Mouse (Mus musculus) right cerebral cortex, adult 18-20 months (tissue): Measurements from ENCODE around the gene Lrrc30.

ENCODE experiments used
- DNase-seq: peaks from one replicate; pipeline ENCODE4 v3.0.0; 2022; ENCODE audit warnings: mixed read lengths

Lrrc30 gene

DNA sequence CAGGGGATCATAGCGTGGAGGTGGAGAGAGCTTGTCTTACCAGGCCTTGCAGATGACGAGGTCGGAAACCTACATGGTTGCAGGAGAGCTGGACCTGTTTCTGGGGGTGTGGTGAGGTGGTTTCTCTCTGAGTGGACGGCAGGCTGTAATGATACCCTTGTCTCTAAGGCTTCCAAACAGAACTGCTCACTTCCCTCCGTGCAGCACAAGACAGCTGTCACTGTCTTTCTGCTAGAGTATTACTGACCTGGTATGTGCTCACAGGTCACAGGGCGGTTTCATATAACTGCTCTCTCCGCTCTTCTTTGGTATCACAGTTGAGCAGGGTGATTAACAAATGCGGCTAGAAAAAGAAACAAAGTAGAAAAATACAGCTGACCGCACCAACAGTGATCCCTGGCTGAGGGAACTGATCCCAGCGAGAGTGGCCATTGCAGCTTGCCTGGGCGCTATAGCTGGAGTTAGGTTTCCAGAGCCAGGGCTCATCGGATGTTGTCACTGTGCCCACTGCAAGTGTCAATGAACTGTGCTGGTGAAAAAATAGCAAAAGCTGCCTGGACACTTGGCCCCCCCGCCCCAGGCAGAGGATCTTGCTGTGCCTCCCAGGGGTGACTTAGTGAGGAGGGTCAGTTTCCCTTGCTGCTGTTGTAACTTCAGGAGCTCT, at the start of gene Lrrc30:
Gene Lrrc30 (minus strand): TSS at position 48 of the 664 bp plus-strand sequence.
- no peak for DNase-seq

DNA sequence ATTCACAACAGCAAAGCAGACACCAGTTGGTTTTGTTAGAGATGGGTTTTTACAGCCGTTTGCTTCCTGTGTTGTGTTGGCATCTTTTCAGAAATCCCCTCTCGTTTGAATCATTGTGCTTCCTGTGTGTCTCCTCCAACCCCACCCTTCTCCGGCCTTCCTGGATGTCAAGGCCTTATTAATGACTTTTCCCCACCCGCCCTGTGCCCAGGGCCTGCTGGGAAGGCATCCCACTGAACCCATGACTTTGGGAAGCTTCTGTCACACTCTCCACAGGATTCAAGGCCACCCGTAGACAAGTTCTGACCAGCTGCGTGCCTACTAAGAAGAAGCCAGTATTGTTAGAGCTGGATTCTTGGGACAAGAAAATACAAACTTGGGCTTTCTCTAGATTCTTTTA, 48.6 kb upstream of the Lrrc30 start:
- DNase-seq: no peak

DNA sequence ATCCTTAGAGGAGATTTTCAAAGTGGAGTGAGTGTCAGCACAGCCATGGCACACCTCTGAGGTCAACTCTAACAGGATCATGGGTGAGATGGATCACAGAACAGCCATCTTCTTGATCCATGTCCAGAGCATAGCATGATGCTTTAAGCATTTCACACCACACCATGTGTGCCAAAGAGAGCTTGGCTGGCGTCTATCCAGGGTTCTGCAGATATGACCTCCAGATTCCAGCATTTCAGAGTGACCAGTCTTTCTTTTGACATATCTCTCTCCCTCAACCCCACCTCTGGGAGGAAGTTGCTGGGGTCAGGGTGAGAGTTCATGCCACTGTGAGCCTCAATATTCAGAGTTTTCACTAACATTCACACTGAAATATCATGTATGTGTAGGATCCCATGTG, 46.1 kb upstream of the Lrrc30 start:
- no peak for DNase-seq

DNA sequence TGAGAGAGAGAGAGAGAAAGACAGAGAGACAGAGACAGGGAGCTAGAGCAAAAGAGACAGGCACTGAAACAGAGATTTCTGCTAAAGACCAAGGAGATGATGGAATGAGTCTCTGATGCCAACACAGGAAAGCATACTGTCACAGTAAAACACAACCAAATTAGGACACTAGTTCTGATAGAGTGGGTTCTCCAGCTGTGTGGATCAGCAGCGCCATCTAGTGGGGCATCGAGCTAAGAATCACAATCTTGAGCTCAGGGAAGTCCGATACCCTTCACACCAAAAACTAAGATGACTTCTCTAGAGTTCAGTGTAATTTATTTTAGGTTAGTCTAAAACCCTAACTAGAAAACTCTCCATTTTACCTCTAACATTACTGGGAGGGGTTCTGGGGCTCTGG, 35.5 kb upstream of the Lrrc30 start:
- DNase-seq: peak; percentile 40

DNA sequence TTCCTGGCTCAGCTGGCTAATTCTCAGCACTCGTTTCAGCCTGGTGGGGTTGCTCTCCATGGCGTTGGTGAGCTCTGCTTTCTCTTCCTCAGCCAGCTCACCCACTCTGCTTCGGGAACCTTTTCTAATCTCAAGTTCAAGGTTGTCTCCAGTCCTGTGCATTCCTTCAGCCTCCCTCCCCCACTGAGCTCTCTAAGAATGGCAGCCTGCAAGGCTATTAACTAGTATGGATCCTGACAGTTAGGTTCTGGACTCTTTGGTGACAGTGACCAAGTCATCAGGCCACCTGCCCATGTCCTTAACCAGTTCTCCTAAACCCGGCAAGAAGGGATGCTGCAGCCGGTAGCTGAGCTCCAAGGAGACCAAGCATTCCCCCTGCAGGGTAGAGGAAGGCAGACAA, 34.5 kb upstream of the Lrrc30 start:
- no peak for DNase-seq

DNA sequence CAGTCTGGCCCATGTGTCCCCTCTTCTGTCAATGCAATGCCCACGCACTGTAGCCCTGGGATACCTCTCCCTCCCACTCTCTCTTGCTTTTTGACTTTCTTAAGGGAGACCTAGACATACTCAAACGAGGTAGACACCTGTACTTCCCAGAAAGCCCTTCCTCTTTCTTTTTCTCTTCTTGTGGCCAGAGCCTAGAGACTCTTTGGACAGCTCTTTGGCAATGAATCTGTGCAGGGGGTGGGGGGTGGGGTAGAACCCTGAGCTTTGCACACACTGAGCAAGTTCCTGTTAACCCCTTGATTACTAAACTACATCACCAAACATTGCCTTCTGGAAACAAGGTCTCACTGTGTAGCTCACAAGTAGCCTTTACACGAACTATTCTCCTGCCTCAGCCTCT, 31.8 kb upstream of the Lrrc30 start:
- no peak for DNase-seq

DNA sequence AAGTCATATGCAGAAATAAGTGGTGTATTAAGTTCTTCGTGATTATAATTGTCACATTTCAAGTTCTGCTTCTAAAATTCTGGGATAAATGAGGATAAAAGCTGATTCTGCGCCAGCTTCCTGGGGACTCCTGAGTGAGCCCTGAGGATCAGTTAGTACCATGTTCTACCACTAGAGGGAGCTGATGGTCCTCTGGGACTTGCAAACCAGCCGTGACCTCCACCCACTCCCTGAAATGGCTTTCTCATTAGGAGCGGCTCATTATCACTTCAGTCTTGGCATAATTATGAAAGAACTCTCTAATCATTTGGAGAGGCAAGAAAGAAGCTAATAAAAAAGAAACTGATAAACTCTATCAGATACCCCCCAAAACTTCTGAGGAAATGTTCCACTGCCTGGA, 19.0 kb upstream of the Lrrc30 start:
- DNase-seq: peak; percentile 30

DNA sequence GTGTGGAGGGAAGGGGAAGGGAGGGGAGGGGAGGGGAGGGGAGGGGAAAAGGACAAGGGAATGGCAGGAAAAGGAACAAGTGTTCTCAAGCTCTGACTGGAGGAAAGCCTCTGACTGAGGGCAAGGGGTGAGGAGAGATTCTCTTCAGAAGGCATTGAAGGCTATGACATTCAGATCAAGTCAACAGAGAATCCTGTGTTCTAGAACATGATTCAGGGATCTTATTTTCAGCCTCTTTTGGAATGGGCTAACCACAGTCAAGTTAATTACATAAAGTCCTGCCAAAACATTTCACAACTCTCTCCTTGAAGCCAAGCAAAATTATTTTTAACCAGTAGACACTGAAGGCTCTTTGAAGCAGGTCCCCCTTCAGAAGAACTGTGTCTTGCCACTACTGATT, 9.1 kb upstream of the Lrrc30 start:
- DNase-seq: no peak

DNA sequence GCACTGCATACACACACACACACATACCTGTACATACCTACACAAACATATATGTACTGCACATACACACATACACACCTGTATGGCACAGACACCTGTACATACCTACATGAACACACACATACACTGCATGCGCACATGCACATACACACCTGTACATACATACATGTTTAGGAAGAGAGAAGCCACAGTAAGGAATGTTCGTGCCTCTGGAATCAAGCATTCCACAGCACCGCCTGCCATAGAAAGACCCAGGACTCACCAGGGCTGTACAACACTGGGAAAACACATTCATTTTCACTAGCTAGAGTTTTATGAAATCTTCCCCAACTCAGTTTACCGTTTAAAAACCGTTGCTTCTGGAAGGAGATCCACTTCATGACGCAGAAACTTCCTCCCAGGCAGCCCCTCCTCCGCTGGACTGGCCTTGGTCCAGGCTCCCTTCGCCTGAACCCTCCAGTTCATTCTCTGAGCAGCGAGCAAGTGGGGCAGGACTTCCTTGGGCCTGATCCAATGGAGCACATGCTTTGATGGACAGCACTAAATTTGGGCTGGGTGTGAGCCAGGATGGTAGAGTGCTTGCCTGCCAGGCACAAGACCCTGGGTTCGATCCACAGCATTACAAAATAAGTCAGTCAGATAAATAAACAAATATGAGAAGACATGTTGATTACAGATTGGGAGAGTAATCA, 5.7 kb upstream of the Lrrc30 start:
- DNase-seq: no peak

DNA sequence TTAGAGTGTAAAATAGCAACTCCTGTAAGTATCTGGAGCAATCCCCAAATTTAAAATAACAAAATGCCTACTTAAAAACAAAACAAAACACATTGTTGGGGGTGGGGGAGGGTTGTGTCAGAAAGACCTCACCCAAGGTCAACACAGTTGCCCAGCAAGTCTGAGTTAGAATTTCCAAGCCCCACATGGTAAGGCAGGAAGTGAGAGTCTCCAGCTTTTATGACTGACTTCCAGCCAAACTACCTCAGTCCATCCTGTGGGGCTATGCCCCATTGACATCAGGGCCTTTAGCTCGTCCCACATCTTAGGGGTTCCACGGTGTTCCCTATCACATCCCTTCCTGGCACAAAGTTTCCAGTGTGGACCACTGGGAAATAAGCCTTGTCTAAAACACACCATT, 4.4 kb upstream of the Lrrc30 start:
- DNase-seq: no peak

DNA sequence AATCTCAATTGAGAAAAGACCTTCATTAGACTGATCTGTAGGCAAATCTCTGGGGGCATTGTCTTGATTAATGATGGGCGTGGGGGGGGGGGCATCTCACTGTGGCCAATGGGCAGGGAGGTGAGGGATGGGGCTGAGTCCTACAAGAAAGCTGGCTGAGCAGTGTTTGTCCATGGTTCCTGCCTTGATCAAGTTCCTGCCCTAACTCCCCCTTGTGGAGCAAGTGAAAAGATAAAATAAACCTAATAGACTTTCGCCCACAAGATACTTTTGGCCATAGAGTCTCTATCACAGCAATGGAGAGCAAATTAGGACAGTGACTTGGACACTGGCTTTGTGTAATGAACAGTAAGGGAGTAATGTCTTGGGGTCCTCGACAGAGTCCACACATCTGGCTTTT, 3.8 kb upstream of the Lrrc30 start:
- no peak for DNase-seq

DNA sequence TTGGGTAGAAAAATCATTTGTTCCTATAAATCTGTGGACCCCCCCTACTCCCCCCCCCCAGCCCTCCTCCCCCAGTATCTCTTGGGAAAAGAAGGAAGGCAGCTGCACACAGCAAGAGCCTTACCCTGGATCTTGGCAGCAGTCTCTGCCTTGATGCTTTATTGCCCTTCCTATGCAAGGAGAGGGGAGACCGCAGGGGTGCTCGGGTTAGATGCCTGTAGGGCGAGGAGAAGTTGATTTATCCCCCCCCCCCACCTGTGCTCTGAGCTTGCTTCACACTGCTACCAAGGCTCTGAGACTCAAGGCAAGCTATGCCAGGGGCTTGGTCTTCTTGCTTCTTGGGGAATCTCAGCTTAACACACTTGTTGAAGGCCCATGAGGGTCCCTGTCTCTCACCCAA, 2.8 kb downstream of the Lrrc30 start:
- no peak for DNase-seq

DNA sequence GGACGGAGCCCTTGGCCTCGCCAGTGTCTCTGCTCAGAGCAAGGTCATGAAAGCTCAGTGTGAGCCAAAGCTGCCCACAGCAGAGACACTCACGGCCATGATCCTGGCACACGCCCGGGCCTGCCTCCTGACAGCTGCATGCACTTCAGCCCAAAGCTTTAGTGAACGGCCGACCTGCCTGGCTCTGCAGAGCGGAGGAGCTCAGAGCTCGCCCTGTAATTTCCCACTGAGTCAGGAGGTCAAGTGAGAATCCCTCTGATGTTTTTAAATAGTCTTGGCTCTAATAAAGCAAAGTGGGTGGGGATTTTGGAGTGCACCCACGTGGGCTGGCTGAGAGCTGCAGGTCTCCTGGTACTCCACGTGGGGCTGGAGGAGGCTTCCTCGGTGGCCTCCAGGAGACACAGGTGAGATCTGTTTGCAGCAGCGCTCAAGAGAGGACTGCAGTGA, 3.3 kb downstream of the Lrrc30 start:
- DNase-seq: peak; percentile 5

DNA sequence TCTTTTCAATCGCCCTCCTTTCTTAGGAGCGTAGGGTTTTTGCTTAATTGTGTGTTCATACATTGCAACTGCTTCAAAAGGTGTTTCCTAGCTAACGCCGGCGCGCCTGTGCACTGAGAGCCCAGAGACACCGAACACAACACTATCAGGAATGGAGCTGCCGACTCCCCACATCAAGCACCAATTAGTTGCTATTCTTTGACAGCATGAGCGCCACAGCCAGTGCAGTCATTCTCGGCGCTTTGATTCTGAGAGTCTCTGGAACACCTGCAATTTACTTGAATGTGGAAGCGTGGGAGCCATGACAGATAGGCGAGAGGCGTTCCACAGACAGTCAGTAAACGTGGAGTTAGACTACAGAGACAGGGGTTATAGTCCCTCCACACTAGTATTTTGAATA, 4.0 kb downstream of the Lrrc30 start:
- DNase-seq: peak; percentile 11

DNA sequence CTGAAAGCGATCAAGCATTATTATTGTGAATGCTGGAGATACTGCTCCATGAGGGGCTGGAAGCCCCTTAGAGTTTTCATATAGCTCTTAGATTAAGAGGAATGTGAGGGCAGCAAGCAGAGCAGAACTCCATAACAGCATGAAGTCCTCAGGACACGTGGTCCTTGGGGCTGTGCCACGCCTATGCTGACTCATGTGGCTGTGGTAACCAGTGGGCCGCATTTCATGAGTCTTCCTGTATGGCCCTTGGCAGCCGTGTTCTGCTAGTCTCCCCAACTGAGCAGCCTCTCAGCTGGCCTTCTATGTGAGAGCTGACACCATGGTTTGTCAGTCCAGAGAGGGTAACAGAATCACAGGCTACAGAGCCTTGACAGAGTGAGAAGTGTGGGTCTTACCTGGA, 7.1 kb downstream of the Lrrc30 start:
- no peak for DNase-seq

DNA sequence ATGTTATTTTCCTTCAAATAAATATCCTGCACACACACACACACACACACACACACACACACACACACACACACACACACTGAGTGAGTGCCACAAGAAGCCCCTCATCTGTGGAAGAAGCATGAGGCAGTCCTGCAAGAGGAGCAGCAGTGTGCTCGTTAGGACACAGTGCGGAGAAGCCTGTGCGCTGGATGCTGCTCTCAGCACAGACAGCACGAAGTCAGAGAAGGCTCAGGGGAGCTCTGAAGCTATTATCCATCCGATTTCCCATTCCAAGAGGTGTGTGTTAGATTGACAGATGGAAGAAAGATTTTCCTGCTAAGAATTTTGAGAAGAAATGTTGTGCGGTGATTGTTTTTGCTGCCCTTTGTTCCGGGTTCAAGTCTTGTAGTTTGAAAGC, 13.5 kb downstream of the Lrrc30 start:
- DNase-seq: no peak

DNA sequence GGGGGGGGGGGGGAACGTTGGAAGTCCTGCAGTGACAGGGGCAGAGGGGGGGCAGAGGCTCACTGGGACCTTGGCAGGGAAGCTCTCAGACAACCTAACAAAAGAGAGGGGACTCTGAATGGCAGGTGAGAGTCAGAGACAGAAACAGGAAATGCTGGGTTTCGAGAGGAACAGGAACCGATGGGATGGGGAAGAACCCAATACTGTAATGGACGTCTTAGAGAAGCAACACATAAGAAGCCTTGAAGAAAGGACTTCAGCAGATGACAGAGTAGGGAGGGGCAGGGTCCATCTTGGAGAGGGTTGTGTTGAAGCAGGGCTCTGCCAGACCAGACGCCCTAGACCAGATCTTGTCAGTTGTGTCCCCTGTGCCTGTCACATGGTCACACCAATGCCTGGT, 18.1 kb downstream of the Lrrc30 start:
- no peak for DNase-seq

DNA sequence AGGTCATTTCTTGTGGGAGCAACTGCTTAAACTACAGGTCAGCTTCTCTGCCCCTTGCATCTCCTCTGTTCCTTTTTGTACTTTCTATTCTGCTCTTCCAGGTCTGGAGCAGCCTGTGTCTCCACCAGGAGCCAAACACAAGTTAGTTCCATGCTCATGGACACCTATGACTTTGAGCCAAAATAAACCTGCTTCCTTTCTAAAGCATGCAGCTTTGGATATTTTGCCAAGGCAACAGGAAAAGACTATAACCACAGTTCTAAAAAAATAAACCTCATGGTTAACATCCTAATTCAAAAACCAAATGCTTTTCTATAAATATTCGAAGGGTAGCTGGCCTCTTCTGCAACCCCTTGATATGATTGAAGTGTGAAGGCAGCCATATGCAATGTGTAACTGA, 19.9 kb downstream of the Lrrc30 start:
- DNase-seq: no peak

DNA sequence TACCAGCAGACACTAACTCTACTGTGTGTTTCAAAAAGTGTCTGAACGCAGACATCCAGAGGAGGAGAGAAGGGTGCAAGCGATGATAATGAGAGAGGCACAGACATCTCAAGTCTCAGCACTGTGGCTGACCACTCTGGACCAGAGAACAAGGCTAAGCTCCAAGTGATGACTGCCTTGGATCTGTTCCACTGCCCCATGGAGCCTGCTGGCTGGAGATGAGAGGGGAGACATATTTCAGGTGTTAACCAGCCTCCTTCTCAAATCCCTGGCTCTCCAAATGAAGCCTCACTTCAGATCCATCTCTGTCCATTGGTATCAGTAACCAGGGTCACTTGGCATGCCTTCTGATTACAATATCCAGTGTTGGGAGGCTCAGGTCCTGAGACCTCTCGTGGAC, 20.4 kb downstream of the Lrrc30 start:
- DNase-seq: no peak

DNA sequence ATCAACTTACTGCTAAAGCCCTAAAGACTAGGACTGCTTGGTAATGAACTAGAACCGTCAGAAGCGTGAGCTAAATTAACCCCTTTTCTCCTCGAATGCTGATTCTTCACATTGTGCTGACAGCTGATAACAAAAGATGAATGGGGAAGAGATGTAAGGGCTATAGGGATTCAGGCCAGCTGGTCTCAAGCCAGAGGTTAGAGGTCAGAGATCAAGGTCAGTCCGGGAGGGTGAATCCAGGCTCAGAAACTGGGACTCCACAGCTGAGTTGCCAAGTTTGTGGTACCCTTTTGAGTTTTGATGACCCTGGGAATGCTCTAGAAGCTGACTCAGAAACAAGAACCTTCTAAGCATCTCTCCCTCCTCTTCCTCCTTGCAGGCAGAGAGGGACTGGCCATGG, 28.1 kb downstream of the Lrrc30 start:
- no peak for DNase-seq

DNA sequence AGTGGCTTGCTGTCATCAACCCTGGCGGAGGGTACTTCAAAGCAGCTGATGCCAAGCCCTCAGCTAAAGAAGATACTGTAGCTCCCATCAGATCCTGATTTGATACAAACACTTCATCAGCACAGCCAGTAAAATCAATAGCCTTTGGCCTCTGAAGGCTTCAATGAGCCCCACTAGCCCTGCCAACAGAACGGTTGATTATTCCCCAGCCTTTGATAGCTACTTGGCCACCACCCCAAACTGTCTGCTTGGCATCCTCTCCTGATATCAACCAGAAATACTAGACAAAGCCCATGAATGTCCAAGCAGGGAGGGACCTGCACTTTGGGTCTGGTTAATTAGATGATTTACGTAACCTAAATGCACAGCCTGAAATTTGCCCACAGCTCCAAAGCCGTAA, 30.0 kb downstream of the Lrrc30 start:
- no peak for DNase-seq

DNA sequence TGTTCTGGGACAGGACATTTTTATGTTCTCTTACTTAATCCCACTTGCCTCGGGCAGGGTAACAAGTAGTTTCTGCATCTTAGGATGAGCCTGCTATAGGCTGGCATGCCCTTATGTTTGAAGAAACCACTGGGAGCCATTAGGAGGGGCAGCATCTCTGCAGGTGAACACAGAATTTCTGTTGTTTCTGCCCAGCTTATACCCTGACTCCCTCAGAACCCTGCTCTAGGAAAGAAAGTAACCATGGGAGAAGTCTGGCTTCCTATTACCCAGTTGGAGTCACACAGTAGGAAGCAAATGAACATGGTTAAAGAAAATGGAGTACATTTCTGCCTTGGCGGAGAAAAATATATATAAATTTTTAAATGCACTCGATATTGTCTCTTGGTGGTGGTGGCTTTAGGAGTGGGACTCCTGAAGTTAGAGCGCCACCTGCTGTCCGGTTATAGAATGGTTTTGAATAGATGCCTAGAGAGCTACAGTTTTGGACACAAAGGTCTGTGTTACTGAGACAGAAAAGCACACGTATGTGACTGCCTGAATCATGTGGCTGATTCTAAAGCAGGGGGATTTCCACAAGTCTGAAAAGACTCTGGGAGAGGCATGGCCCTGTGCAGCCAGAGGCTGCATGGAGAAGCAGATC, 47.5 kb downstream of the Lrrc30 start:
- DNase-seq: peak; percentile 83

DNA sequence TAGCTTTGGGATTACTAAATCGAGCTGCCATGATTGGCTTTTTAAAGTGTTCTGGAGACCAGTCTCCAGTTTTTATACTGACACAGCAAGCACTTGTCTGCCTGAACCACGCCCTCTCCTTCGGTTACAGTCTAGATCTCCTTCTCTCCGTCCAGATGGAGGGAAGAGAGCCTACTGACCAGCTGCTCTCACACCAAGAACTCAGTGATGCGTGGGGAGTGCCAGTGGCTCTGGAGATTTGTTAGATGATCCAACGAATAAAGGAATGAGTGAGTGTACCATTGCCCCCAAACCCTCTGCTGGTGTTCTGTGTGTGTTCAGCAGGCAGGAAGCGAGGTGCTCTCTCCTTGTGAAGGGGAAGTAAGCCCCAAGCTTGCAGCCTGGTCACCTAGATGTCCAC, 48.0 kb downstream of the Lrrc30 start:
- peak; percentile 7 for DNase-seq

DNA sequence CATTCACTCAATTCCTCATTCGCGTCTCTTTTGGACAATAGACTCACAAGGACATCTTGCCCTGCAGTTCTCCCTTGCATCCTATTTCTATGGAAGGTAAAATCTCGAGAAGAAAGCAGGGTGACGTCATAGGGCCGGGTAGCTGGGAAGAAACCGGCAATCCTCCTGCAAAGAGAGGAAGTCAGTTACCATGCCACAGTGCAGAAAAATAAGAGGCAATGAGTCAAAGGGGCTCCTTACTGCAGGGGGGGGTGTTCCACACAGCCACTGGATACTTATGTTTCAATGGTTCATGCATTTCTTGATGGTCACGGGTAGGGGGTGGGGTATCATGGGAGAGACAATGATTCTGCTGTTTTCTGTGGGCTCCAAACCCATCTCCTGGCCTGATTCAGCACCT, 49.1 kb downstream of the Lrrc30 start:
- DNase-seq: no peak
